Mouse (Mus musculus) heart, postnatal 14 days (tissue): ENCODE measurements at regions not wholly inside any gene's neighbourhood (a gene's known extent, or its start where the extent isn't known, plus 50 kb on each side); places are given as distances from the start of the nearest gene placed in this dataset.
"Not testable (repeated sequence)": the region's sequence is repeated elsewhere in the genome, so short reads cannot be mapped to it uniquely, and the experiment has no call there.

Source experiments
- DNase-seq, 2 experiments: peaks; one replicate each; pipeline ENCODE4 v3.0.0; 2021 to 2022
- intact Hi-C: fragments of 180-260 bp; cut with DNase I; formaldehyde crosslinking; loops from one replicate; pipeline ENCODE4 v1.15.1; 2025

DNA sequence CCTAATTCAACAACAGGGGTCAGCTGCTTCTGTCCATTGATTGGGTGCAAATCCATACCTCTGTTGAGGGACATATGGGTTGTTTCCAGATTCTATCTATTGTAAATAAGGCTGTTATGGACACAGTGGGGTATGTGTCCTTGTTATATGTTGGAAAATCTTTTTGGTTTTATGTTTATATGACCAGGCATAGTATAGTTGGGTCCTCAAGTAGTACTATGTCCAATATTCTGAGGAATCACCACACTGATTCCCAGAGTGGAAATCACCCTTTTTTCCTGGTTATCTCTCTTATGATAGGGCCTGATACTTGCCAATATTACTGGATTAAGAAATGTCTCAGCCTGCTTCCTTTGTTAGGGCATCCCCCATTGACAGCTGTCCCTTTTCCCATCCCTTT lies 1471.0 kb downstream of the Kcnt2 start:
- DNase-seq, result no peak
- intact Hi-C loops, result no loop called here

DNA sequence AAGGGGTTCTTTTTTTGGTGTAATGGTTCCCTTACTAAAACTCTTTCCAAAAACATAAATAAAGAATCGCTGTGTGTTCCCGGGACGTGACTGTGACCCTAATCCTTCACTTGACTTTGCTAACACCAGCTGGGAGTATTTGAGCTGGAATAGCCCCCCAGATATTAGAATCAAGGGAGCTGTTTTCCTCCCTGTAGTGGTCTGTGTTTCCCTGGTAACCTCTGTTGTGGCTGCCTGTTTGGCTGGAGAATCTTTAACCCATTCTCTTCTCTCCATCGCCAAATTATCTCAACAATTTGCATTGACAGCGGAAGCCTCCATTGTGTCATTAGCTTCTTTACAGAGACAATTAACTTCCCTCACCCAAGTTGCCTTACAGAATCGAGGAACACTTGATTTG lies 1471.6 kb downstream of the Kcnt2 start:
- intact Hi-C loops, result no loop called here
- no peak for DNase-seq

DNA sequence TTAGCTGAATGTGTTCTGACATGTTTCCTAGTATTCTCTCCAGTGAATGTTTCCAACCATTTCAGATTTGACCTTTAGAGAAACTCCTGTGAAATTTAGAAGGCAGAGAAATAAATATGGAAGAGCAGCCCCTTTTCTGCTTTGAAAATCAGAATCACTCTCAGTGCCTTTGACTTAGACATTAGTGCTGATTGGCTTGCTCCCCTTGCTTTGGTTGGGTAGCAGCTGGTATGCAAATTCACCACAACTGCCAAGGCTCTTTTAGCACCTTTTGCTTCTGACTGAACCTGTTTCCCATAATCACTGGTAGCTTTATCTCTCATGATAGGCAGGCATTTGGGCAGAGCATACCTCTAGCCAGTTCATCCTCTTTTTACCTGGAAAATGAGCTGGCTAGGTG lies 1495.3 kb downstream of the Kcnt2 start:
- intact Hi-C loops, result no loop called here

DNA sequence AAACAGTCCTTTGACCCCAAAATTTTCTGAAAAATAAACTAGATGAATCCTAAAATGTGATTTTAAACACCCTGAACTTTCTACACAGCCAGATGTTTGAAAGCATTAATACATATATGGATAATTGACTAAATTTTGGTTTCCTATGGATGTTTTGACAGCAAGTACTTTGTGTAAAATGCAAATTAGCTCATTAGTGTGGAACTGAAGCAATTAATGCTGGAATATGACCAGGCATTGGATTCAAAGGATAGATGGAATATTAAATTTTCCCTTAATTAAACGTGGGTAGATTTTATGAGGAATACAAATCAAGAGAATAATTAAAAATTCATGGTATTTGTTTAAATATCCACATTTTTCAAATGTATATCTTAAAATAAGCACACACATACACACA lies 1530.1 kb downstream of the Kcnt2 start:
- no peak for DNase-seq
- intact Hi-C loops, result no loop called here

More for the DNA sequence above, 1495.3 kb downstream of the Kcnt2 start:
- DNase-seq, result no peak

DNA sequence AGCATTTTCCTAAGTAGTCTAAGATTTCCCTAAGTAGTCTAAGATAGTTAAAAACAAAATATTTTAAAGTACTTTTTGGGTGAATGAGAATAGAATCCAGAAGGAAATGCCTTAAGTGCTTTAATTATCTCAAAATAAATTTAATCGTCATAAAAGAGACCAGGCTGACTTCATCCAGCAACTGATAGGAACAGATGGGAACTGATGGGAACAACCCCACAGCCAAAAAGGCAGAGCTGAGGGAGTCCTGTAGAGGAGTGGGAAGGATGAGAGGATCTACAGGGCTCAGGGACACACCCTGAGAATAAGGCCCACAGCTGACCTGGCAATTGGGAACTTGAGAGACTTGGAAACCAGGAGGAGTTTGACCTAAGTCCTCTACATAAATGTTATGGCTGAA lies 1537.4 kb downstream of the Kcnt2 start:
- intact Hi-C loops, result no loop called here
- no peak for DNase-seq

DNA sequence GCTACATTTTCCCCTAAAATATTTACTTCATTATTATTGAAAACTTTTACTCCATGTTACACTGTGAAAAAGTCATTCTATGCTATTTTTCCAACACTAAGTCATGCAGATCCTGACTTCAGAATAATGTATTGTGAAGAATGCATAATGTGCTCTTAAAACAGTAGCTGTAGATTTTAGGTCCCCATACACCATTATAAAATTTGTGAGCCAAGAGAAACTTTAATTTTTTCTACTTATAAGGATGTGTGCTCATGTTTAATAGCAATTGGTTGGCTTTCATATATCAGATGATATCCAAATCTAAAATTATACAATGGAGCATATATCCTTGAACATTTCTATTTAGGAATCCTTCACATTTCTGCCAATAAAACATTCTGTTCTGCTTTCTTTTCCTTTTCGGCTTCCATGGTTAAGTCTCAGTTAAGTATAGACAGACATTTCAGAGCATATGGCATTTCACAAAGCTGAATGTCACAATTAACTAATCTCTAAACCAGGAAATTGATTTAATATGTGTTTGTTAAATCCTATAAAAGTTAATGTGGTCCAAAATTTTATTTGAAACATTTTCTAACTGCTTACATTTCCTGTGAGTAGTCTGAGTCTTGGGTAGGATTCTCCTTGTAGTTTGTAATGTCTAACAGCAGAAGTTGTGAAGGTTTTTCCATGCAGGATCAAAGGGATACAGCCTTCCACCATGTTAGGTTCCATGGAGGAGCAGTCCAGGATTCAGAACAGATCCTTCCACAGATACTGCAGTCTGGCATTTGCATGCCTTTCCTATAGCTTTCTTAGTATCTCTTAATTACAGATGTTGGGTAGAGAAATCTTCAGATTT lies 1567.6 kb downstream of the Kcnt2 start:
- DNase-seq, result no peak
- intact Hi-C loops, result no loop called here

DNA sequence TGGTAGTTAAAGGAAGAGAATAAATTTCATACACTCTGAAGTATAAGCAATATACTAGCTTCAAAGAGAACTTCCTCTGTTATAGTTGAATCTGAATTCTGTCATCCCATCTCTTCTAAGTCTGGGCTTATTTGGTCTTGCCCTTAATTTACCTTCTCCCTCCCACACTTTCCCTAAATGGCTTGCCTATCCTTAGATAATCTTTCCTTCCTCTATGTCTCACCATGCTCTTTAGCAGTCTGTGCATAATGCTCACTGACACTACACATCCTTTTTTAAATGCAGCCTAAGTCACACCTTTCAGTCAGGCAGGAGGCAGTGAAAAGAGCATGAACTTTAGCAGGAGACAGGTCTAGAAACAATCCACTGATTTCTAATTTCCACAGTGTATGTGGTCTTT lies 1585.5 kb downstream of the Kcnt2 start:
- intact Hi-C loops, result no loop called here
- DNase-seq, result no peak

DNA sequence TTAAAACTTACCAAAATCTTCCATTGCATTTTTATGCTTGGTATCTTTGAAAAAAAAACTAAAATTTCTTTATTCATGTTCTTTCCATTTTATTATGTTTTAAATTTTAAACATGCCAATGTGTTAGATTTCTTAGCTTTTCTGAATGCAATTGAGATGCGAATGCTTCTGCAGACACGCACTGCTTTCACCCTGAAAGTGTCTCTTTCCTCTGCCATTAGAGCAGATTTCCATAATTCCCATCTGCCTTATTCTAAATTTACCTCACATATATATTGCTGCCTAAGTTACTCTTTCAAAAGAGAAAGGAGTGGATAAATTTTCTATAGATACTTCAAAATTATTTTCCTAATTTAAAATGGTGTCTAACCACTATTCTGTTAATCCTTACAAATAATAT lies 1596.6 kb downstream of the Kcnt2 start:
- DNase-seq, result no peak
- intact Hi-C loops, result no loop called here

DNA sequence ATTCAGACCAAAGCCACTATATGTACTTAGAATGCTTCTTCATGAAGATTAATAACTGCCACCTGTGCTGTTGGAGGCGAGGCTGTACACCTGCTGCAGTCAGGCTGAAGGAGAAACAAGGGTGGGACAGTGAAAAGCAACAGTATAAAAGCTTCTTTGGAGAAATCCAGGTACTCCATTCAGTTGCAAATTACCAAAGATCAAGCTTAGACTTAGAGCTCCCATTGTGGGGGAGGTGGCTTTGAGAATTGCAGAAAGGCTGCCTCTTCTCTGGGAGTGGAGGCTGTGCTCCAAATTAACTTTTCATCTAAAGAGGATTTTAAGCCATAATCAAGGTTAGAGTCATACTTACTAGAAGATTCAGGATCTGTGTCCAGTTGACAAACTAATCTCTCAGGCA lies 1607.9 kb downstream of the Kcnt2 start:
- intact Hi-C loops, DNase-seq: not testable (repeated sequence)

DNA sequence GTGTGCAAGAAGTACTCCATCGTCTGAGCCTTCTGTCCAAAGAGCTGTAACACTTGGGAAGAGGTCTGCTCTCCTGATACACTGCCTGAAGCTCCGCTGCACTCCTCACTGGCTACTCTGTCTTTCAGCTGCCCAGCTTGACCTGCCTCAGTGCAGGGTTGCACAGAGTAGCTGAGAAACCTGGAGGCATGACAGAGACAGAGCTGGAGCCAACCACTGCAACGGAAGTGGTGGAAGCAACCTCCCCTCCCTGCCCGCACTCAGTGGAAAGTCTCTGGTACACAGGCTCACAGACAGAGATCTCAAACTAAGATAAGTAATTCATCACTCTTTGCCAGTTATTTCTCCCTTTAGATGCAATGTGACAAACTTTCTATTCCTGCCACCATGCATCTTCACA lies 1638.4 kb downstream of the Kcnt2 start:
- intact Hi-C loops, result no loop called here
- DNase-seq, result no peak

DNA sequence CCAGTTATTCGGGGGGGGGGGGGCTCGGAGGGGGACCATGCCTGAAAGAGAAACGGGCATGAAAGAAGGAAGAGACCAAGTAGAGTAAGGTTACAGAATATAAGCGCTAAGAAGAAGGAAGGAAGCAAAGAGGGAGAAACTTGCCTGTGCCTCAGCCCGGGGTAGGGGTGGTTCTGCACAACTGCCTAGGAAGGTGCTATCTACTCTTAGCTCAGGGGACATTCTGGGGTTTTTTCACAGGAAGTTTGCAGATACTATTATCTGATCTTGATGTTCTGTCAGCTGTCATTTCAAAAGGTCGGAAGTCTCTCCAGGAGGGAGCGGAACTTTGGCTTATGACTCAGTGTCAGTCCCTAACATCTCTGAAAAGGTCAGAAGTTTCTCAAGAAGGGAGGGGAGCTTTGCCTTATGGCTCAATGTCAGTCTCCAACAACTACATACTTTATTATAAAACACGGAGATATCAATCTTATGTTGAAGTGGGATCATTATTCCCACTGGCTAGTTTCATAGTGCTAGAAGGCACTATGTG lies 1652.0 kb downstream of the Kcnt2 start:
- intact Hi-C loops, result no loop called here
- DNase-seq, result no peak

DNA sequence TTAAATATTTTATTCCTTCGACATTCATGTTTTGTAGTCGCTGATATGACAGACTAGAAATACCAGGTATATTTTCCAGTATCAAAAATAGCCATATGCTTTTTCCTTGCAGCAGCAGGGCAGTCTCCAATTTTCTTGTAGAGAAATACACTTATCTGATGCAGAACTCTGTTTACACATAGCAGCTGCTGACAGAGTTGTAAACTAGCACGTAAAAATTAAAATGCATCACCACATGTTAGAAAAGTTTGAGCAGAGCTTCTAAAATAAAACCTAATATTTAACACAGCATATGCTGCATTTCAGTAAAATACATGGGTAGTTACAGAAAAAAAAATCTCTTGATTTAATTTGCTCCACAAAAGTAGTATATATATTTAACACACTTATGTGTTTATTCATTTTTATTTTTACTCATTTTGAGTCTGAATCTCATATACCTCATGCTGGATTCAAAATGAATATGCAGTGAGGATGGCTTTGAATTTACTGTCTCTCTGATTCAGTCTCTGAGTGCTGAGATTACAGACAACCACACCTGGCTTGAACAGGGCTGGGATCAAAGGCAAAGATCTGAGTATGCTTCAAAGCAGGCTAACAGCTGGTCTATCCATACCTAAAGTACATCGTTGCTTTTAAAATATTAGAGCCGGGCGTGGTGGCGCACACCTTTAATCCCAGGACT lies 1665.9 kb downstream of the Kcnt2 start:
- intact Hi-C loops, result no loop called here
- no peak for DNase-seq

DNA sequence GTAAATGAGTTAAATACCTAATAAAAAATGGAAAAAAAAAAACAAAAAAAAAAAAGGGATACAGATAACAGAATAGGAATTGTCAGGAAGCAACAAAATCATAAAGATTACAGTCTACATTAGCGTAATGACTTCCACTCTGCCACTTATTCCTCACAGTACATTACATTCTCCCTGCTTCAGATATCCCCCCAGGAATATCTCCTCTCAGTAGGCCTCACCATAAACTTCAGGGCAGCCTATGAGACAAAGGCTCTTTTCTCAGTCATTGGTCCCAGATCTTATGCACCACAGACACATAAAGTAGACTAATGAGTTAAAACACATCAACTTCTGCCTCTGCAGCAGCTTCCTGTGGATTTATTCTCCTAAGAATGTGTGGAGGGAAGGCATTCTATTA lies 1680.2 kb downstream of the Kcnt2 start:
- intact Hi-C loops, result no loop called here
- no peak for DNase-seq

DNA sequence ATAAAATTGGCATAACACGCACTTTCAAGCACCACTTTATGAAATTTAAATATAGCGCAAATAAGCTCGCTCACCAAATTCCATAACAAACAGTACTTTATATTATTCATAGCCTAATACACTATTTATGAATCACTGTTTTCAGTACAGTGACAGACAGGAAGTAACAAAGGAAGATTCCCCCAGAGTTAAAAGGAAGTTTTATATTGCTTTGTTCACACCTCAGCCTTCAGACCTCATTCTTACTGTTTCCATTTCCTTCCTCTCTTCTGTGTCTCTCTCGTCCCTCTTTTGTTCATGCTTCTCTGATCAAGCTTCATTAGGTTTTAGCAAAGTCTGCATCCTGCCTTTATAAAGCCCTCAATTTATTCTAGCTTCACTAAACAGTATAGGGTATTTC lies 1680.8 kb downstream of the Kcnt2 start:
- intact Hi-C loops, result no loop called here
- no peak for DNase-seq

DNA sequence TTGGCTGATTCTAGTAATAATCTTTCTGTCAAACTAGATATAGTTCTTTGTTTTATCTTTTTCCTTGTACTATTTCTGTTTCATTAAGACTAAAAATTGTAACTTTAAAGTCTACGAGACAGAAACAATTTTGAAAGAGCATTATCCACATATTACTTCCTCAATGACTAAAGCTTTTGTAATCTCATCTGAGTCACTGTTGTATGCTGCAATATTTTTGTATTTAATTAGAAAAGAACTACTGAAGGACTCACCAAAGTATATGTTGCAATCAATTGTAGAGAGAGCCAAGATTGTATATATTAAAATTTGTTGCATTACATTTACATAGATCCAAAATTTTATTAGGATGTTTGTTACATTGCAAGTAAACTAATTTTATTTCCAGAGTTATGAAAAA lies 1692.4 kb upstream of the B3galt2 start:
- intact Hi-C loops, result no loop called here
- no peak for DNase-seq

DNA sequence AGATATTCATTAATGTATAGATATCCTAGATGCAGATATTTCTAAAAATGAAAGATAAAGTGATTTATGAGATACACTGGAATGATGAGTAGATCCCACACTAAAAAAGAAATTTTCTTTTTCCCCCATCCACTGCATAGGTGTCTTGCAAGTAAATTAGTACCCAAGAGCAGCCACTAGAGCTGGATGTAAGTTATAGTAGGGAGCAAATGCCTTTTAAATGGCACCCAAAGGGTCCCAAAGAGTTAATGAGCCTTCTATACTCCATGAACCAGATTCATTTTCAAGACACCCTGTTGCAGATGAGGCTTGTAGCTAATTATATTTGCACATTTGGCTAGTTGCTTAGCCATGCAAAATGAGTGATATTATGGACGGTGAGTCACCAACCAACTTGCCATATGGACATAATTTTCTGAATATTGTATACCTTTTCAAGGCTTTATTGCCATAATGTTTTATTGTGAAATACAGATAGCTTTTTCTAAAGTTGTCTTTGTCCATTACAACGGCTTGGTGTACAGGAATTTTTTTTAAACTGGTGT lies 1686.1 kb upstream of the B3galt2 start:
- DNase-seq, result no peak
- intact Hi-C loops, result no loop called here

DNA sequence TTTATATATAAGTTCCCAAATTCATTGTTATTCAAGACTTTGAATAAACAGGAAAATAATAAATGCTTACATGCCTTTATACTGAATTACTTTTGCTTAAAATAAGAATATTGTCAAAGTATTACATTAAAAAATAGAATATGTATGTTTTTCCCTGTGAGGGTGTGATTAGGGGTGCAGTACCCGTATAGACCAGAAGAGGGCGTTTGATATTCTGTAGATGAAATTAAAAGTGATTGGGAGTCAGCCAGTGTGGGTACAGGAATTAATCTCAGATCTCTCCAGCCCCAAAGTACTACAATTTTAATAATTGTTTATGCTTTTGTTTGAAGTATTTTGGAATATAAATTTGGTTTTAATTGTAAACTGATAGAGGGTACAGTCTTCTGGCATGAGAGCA lies 1678.7 kb upstream of the B3galt2 start:
- intact Hi-C loops, result no loop called here
- peak; percentile 2 to 24 for DNase-seq

DNA sequence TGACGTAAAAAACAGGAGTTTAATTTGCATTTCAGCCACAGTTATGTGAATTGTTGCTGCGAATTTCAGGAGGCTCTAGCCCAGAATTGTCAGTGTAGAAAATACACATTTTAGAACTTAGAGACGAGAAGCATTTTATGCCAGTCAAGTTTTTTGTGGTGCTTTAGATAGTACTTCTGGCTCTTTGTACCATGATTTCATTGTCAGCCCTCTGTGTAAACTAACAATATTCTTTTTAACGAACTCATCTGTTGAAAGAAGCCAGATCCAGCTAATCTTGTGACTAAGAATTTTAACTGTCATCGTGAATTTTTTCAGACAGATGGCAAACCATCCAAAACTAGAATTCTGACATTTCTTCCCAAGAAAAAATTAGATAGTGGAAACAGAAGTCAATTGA lies 1672.3 kb upstream of the B3galt2 start:
- no peak for DNase-seq
- intact Hi-C loops, result no loop called here

DNA sequence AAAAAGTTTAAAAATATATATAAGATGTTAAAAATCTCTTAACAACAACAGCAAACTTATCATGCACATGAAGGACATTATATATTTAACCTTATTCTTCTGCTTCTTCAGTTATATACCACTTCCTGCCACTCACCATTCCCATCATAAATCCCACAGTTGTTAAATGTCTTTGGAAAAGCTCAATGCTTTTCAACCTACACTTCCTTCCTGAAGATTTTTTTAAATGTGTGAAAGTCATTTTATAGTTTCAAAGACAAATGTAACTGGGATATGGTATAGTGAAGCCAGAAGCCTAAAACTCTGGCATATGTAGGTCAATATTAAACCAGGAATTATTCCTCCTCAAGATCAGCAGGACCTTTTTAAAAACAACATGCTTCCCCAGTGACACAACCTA lies 1666.1 kb upstream of the B3galt2 start:
- no peak for DNase-seq
- intact Hi-C loops, result no loop called here

DNA sequence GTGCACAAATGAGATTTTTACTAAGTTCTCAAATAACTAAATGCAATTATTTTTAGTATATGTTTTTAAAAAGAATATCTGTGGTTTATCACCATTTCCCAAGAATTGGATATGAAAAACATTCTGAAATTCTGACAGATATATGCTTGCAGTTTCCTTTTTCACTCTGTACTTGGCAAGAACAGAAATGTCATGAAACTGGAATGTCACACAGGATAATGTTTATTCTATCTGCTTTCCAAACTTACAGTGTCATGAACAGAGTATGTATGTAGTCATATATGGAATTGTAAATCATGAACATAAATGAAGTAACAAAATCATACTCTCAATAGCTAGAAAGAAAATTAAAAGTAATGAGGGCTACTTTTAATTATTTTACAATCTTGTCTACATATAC lies 1640.7 kb upstream of the B3galt2 start:
- intact Hi-C loops, result no loop called here
- no peak for DNase-seq

DNA sequence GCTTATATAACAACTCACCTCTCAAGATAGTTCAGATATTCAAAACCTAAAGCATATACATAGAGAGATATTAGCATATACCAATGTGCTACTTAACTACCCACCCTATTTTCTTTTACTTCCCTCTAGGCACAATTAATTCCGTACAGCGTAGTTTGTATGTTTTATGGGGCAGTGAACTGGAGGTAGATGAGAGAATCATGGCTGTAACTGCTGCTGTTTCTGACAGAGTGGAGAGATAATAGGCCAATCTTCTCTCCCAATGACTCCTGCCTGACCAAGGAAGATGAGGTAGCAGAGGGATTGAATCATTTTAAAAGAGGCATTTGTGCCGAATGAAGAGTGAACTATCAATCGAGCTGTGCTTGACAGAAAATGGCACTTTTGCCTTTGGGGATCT lies 1640.1 kb upstream of the B3galt2 start:
- intact Hi-C loops, result no loop called here
- no peak for DNase-seq

DNA sequence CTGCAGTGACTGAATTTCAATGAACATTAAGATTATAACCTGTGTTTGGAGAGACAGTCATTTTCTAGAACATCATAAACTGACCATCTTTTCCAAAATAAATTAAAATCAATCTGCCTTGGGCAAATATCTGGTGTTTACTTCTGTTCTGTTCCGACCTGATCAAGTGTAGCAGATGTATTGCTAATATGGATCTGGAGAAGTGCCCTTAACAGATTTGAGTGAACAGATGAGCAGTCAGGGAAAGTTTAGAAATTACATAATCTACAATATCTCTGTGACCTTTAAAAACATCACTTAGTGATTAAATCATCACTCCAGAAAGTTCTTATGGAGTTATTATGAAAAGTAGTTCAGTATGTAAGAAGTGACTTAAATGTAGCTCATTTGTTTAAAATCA lies 1634.1 kb upstream of the B3galt2 start:
- intact Hi-C loops, result no loop called here
- no peak for DNase-seq
